Mouse (Mus musculus): Measurements from ENCODE around the gene Lin7b. TPM values are rescaled to one million over a fixed set of nuclear protein-coding genes. Genes with fewer than 3 reads are reported as not detected.
A peak's percentile ranks its signal among the peaks of the same experiment; 100 is the strongest.

The Lin7b gene
- polyA plus RNA-seq, 1 experiment from 2014 or later = 7.9 TPM

DNA sequence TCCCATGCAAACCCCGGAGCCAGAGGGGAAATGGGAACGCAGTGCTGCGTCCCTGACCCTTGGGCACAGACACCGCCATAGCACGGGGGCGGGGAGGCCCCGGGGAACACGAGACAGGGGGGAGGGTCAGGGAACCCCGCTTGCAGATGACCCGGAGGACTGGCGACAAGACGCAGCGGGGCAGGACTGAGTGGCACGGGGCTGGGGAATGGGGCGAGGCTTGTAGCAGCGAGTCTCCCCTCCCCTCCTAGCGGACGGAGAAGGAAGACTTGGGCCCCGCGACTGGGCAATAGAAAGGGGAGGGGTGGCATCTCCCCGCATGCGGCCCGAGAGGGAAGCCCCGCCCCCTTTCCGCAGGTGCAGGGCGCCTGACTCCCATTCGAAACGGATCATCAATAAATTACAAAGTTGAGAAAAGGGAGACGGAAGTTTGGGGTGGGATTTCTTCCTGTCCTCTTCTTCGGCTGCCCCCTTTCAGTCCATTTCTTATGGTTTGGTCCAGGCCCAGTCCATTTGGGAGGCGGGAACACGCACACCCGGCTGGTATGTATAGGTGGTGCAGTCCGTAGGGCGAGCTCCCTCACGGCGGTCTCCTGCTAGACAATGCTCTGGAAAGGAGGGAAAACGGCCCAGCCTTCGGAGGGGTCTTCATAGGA, 30.8 kb downstream of the Lin7b start:
- H3K27ac ChIP-seq = peak overlapping the region; percentile 46
- H3K36me3 ChIP-seq = peaks cover 16% of the 10 kb centered on the region
- peak overlapping the region; percentile 67 for H3K9ac ChIP-seq (replicated peaks)
- peak overlapping the region; percentile 50 for H3K4me3 ChIP-seq (replicated peaks)
- peak; percentile 86 for ATAC-seq
- WGBS = 1% methylated on average over 37 of the region's 39 CpGs
- no peaks in the 10 kb centered on the region for H3K9me3 ChIP-seq
- H3K4me2 ChIP-seq (replicated peaks) = peak overlapping the region; percentile 79
- H3K4me1 ChIP-seq (replicated peaks) = peaks cover 40% of the 10 kb centered on the region
- H3K27me3 ChIP-seq = peaks cover 31% of the 10 kb centered on the region

DNA sequence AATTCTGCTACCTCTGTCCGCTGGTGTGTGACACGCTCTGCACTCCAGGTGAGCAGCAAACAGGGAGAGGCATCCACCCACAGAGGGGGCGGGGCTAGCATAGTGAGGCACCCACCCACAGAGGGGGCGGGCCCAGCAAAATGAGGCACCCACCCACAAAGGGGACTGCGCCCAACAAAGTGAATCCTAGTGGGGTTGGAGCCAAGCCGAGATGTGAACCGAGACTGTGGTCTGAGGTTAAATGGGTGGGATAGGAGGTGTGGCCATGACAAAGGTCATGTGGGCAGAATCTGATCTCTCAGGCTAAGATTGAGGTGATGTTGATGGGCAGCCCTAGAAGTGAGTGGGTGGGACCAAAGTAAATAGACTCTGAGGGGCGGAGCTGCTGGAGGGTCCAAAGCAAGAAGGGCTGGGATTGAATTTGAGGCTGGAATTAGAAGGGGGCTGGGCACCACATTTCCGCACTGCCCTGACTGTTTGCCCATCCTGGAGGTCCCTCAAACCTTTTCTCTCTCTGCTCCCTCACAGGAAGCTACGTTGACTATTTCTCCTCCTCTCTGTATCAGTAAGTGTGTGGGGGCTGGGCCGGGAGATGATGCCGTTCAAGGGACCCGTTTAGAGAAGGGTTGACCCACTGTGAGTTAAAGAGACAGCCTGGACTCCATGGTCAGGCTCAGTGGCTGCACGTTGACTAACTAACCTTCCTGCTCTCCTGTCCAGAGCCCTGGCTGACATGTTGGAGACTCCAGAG, 32.0 kb downstream of the Lin7b start:
- H3K4me3 ChIP-seq (replicated peaks) = no peak overlapping the region

DNA sequence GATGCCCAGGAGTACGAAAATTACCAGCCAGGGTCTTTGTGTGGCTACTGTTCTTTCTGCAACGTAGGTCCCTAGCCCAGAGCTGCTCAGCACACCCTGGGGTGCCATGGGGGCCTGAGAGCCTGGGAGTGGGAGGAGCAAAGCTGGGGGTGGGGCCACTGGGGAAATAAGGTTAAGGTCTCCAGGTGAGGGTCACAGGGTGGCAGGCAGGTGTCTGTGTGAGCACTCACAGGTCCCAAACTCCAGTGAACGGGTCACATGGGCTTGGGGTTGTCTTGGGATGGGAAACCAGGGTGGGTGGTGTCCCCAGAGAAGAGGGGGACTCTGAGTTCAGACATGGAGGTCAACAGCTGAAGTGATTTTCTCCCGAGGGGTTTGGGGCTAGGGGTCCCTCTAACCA, 32.9 kb downstream of the Lin7b start:
- Histone ChIP-seq H3K9ac (replicated peaks) (no peak overlapping the region), H3K4me3 (replicated peaks) (no peak overlapping the region), H3K27ac (no peak overlapping the region), H3K4me1 (replicated peaks) (peaks cover 59% of the 10 kb centered on the region), H3K27me3 (peaks cover 32% of the 10 kb centered on the region), H3K9me3 (no peaks in the 10 kb centered on the region), H3K4me2 (replicated peaks) (no peak overlapping the region), H3K36me3 (peaks cover 6% of the 10 kb centered on the region; the same call in 1 of the 2 replicates)
- ATAC-seq = no peak
- 12% methylated on average over 4 of the region's 4 CpGs for WGBS

More for the DNA sequence above, 32.0 kb downstream of the Lin7b start:
- H3K4me1 ChIP-seq (replicated peaks) = peaks cover 50% of the 10 kb centered on the region
- no peak overlapping the region for H3K9ac ChIP-seq (replicated peaks)
- WGBS = 4% methylated on average over 14 of the region's 14 CpGs
- peaks cover 35% of the 10 kb centered on the region for H3K27me3 ChIP-seq
- H3K9me3 ChIP-seq = no peaks in the 10 kb centered on the region
- peak overlapping the region; percentile 79 for H3K4me2 ChIP-seq (replicated peaks)
- no peak for ATAC-seq
- peaks cover 12% of the 10 kb centered on the region for H3K36me3 ChIP-seq
- no peak overlapping the region for H3K27ac ChIP-seq

DNA sequence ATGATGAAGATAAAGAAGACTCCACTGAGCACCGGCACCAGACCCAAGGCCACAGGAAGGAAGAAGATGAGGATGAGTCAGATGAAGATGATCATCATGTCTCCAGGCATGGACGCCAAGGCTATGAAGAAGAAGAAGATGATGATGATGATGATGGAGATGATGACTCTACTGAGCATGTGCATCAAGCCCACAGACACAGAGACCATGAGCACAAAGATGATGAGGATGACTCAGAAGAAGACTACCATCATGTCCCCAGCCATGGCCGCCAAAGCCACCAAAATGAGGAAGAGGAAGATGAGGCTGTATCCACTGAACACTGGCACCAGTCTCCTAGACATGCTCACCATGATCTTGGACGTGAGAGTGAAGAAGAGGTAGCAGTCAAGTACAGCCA, 34.1 kb downstream of the Lin7b start:
- ATAC-seq = no peak
- peaks cover 37% of the 10 kb centered on the region for H3K27me3 ChIP-seq
- no peak overlapping the region for H3K27ac ChIP-seq
- H3K4me2 ChIP-seq (replicated peaks) = no peak overlapping the region
- H3K9me3 ChIP-seq = no peaks in the 10 kb centered on the region
- 91% methylated on average over 4 of the region's 4 CpGs for WGBS
- H3K9ac ChIP-seq (replicated peaks) = no peak overlapping the region
- peaks cover 3% of the 10 kb centered on the region; the same call in 1 of the 2 replicates for H3K36me3 ChIP-seq
- H3K4me1 ChIP-seq (replicated peaks) = peaks cover 64% of the 10 kb centered on the region
- H3K4me3 ChIP-seq (replicated peaks) = no peak overlapping the region

DNA sequence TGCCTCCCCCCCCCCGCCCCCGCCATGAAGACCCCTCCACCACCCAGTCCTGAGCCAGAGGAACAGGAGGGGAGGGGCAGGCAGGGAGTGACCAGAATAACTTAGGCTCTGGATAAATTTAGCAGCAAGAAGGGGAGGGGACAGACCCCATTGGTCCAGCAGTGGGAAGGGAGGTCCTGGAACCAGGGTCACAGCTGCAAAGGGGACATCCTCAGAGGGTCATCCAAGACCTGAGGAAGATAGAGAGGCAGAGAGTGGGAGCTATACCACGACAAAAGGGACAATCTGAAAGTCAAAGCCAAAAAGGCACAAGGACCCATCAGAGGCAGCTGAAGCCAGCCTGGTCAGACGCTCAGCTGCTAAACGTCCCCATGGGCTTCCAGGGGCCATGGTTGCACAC, 35.3 kb downstream of the Lin7b start, which contains the start of gene Hrc:
Gene Hrc, plus strand, starts transcription at position 235 of the 400 bp plus-strand sequence.
- H3K27me3 ChIP-seq = peaks cover 28% of the 10 kb centered on the region
- no peaks in the 10 kb centered on the region for H3K9me3 ChIP-seq
- 0 out of 2 replicates have a peak within 1 kb of the TSS, but pooled peaks have one; percentile 56 for H3K4me3 ChIP-seq (replicated peaks)
- H3K9ac ChIP-seq (replicated peaks) = no peak within 1 kb of the TSS
- H3K4me1 ChIP-seq (replicated peaks) = peaks cover 51% of the 10 kb centered on the region
- no peak within 1 kb of the TSS for H3K27ac ChIP-seq
- H3K4me2 ChIP-seq (replicated peaks) = peak within 1 kb of the TSS; percentile 88; the same call in 1 of the 2 replicates
- WGBS = 36% methylated on average over 5 of the region's 5 CpGs
- H3K36me3 ChIP-seq = no peaks in the 10 kb centered on the region
- ATAC-seq = no peak

DNA sequence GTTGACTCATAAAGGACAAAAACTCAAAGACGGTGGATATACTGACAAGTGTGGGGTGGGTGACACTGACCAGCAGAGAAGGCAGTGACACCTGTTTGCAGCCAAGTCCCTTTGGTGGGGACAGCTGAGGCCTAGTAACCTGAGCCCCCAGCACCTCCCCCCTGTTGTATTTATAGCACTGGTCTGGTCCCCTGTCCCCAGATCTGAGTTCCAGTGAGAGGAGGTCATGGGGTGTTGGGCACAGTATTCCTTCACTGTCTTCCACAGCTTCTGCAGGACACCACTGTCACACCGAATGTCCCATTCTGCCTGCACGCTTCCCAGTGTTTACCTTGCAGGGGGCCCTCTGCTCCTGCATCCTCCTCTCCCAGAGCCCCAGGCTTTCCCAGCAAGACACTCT, 35.8 kb downstream of the Lin7b start:
- no peak overlapping the region for H3K9ac ChIP-seq (replicated peaks)
- no peak for ATAC-seq
- H3K27ac ChIP-seq = no peak overlapping the region
- H3K4me2 ChIP-seq (replicated peaks) = no peak overlapping the region; the same call in 1 of the 2 replicates
- WGBS = 21% methylated on average over 3 of the region's 3 CpGs
- no peaks in the 10 kb centered on the region for H3K9me3 ChIP-seq
- H3K4me1 ChIP-seq (replicated peaks) = peaks cover 46% of the 10 kb centered on the region
- H3K4me3 ChIP-seq (replicated peaks) = no peak overlapping the region
- H3K27me3 ChIP-seq = peaks cover 28% of the 10 kb centered on the region
- H3K36me3 ChIP-seq = no peaks in the 10 kb centered on the region

DNA sequence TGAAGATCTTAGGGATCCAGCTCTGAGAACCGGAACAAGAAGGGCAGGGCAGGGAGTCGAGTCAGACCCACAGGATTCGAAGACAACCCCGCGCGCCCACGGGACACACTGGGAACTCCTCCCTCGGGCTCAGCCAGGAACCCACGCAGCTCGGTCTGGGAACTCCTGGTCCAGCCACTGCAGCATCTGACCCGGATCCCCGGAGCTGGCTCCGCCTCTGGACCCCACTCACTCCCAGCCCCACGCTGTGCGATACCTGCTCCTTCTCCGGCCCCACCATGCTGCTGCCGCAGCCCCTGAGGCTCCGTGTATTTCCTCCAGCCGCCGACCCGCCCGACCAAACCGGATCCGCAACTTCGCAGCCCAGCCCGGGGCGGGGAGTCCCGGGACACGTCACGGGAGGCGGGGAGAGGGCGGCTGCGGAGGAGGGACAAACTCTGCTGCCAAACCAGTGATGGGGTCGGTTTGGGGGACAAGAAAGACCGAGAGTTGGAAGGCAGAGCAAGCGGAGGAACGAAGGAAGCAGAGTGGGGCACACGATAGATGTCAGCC, 36.9 kb downstream of the Lin7b start, which contains the start of gene Trpm4:
Gene Trpm4, minus strand, starts transcription at position 350 of the 552 bp plus-strand sequence.
- Histone ChIP-seq H3K27me3 (peaks cover 28% of the 10 kb centered on the region), H3K27ac (no peak within 1 kb of the TSS), H3K4me3 (replicated peaks) (peak within 1 kb of the TSS; percentile 56), H3K4me1 (replicated peaks) (peaks cover 35% of the 10 kb centered on the region), H3K36me3 (no peaks in the 10 kb centered on the region), H3K9ac (replicated peaks) (peak within 1 kb of the TSS; percentile 74), H3K9me3 (no peaks in the 10 kb centered on the region), H3K4me2 (replicated peaks) (peak within 1 kb of the TSS; percentile 88)
- peak; percentile 60 for ATAC-seq
- WGBS = under 1% methylated on average over 38 of the region's 38 CpGs

DNA sequence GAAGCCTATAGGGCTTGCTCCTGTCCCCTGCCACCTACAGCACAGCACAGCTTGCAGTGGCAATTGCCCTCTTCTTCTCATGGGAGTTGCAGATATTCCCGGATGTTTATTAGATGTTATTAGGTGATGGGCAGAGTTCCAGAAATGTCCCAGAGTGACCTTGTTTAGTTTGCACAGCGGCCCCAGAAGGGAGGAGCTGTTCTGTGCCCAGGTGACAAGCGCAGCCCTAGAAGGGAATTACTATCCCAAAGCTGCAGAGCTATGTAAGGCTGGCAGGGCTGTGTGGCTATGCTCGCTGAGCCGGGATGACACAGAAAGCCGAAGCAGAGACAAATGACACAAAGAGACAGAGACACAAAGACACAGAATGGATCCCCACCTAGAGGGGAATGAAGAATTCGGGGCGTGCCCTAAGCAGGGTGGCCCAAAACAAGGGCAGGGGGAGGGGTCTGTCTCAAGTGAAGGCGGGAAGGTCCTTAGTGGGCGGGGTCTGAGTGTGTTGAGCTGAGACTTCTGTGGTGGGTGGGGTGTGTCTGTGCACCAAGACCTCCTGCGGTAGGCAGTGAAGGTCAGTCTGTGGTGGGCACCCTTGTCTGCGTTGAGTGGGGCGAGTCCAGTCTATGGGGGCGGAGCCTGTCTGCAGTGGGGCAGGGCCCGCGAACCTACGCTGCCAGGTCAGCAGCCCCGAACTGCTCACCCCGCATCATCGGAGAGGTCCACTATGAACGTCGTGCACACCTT, 37.5 kb downstream of the Lin7b start:
- Histone ChIP-seq H3K27me3 (peaks cover 24% of the 10 kb centered on the region), H3K9ac (replicated peaks) (peak overlapping the region; percentile 74), H3K4me3 (replicated peaks) (peak overlapping the region; percentile 56), H3K36me3 (no peaks in the 10 kb centered on the region), H3K9me3 (no peaks in the 10 kb centered on the region), H3K4me1 (replicated peaks) (peaks cover 29% of the 10 kb centered on the region), H3K4me2 (replicated peaks) (peak overlapping the region; percentile 88), H3K27ac (no peak overlapping the region)
- 4% methylated on average over 22 of the region's 22 CpGs for WGBS
- ATAC-seq = peak; percentile 64

DNA sequence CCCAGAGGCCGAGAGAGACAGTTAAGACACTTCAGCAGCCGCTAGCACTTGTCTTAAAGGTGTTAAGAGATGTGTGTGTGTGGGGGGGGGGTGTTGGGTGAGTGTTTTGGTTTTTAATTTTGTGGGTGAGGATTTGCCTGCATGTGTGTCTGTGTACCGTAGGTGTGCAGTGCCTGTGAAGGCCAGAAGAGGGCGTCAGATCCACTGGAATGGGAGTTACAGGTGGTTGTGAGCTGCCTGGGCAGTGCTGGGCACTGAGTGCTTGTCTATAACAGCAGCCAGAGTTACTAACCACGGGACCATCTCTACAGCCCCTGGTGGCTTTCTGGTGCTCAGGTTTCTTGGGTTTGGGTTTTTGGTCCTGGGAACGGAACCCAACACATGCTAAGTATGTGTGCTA, 38.9 kb downstream of the Lin7b start:
- no peak for ATAC-seq
- 83% methylated on average over 6 of the region's 6 CpGs for WGBS
- H3K27ac ChIP-seq = no peak overlapping the region

DNA sequence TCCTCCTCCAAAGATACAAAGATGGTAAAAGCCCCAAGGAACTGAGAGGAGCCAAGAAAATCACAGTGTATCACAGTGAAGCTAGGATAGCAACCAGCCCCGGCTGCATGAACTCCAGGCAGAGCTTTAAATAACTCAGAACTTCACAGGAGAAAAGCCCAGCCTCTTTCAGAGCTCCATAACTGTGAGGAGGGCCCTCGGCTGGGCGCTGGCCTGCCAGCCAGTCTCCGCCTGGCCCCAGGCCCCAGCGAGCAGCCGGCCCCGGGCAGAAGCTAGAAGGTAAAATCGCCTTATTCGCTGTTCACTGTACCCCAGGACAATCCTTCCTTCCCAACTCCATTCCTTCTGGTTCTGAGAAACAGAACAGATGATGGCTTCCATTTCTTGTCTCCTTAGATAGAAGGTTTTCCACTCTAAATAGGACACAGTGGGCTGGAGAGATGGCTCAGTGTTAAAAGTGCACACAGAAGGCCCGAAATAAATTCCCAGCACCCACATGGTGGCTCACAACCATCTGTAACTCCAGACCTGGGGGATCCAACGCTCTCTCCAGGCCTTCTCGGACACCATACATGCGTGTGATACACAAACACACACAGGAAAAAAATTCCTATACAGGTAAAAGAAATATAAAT, 41.4 kb downstream of the Lin7b start:
- Histone ChIP-seq H3K27me3 (0 out of 2 replicates have a peak, but pooled peaks cover 8% of the 10 kb centered on the region), H3K36me3 (0 out of 2 replicates have a peak, but pooled peaks cover 3% of the 10 kb centered on the region), H3K4me3 (replicated peaks) (no peak overlapping the region), H3K4me2 (replicated peaks) (no peak overlapping the region), H3K4me1 (replicated peaks) (peaks cover 20% of the 10 kb centered on the region), H3K9ac (replicated peaks) (no peak overlapping the region), H3K9me3 (peaks cover 4% of the 10 kb centered on the region; the same call in 1 of the 2 replicates), H3K27ac (no peak overlapping the region)
- ATAC-seq = no peak
- WGBS = 85% methylated on average over 13 of the region's 13 CpGs

More for the DNA sequence above, 38.9 kb downstream of the Lin7b start:
- H3K4me3 ChIP-seq (replicated peaks) = no peak overlapping the region
- no peaks in the 10 kb centered on the region for H3K36me3 ChIP-seq
- peaks cover 29% of the 10 kb centered on the region for H3K4me1 ChIP-seq (replicated peaks)
- H3K4me2 ChIP-seq (replicated peaks) = no peak overlapping the region
- H3K9ac ChIP-seq (replicated peaks) = no peak overlapping the region
- H3K9me3 ChIP-seq = no peaks in the 10 kb centered on the region
- peaks cover 15% of the 10 kb centered on the region; the same call in 1 of the 2 replicates for H3K27me3 ChIP-seq

DNA sequence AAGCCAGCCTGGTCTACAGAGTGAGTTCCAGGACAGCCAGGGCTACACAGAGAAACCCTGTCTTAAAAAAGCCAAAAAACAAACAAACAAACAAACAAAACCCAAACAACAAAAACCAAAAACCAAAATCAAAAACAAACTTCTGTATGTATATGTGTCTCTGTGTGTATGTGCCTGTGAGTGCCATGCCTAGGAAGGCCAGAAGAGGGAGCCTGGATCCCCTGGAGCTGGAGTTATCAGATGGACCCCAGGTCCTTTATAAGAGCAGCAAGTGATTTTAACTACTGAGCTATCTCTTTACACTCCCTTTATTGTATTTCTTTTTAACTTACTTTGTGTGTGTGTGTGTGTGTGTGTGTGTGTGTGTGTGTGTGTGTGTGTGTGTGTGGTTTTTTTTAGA, 44.6 kb downstream of the Lin7b start:
- no peaks in the 10 kb centered on the region for H3K27me3 ChIP-seq
- H3K36me3 ChIP-seq = 0 out of 2 replicates have a peak, but pooled peaks cover 3% of the 10 kb centered on the region
- no peak overlapping the region for H3K9ac ChIP-seq (replicated peaks)
- no peak overlapping the region for H3K27ac ChIP-seq
- H3K4me2 ChIP-seq (replicated peaks) = no peak overlapping the region
- peaks cover 4% of the 10 kb centered on the region; the same call in 1 of the 2 replicates for H3K9me3 ChIP-seq
- no peak for ATAC-seq
- H3K4me1 ChIP-seq (replicated peaks) = no peaks in the 10 kb centered on the region
- H3K4me3 ChIP-seq (replicated peaks) = no peak overlapping the region
